Mouse (Mus musculus): ENCODE data around the gene 4930451I11Rik. TPM values are rescaled to one million over a fixed set of nuclear protein-coding genes. Genes with fewer than 3 reads are reported as not detected.
A peak's percentile ranks its signal among the peaks of the same experiment; 100 is the strongest.

The 4930451I11Rik gene
- total and polyA plus RNA-seq, 3 experiments = not detected

DNA sequence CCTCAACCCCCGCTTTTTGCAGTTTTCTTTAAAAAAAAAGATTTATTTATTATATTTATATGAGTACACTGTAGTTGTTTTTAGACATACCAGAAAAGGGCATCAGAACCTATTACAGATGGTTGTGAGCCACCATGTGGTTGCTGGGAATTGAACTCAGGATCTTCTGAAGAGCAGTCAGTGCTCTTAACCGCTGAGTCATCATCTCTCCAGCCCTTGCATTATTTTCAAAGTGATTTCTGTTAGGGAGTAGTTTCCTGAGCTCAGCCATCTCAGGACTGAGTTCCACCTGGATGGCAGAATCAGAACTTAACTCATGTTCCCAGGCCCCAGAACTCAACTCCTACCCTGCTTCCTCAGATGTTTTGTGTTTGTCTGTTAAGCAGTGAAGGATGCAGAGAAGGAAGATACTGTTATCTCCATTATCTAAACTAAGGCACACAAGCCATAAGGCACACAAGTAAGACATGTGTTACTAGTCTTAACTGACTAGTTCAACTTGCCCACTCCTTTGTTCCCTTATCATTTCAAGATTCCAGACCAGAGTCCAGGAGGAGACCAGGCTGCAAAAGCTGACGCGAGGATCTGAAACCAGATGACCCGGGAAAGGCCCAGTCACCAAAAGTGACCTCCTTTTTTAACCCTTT, 21.6 kb downstream of the 4930451I11Rik start (continued):
- TF ChIP-seq E2F4 (IDR thresholded peaks at IDR 0.05; ENCODE audit: borderline replicate concordance, low read depth, low read length) = 0 out of 2 replicates have a peak, but pooled peaks have one; percentile 56
- 0 out of 2 replicates have a peak, but pooled peaks have one; percentile 37 for TF ChIP-seq TBP (IDR thresholded peaks at IDR 0.05; ENCODE audit: low read depth, low read length)
- TF ChIP-seq CHD1 (IDR thresholded peaks at IDR 0.05; ENCODE audit: low read depth, low read length) = no peak
- TF ChIP-seq GATA1 (IDR thresholded peaks at IDR 0.05; ENCODE audit: low read depth, low read length) = peak; percentile 81

DNA sequence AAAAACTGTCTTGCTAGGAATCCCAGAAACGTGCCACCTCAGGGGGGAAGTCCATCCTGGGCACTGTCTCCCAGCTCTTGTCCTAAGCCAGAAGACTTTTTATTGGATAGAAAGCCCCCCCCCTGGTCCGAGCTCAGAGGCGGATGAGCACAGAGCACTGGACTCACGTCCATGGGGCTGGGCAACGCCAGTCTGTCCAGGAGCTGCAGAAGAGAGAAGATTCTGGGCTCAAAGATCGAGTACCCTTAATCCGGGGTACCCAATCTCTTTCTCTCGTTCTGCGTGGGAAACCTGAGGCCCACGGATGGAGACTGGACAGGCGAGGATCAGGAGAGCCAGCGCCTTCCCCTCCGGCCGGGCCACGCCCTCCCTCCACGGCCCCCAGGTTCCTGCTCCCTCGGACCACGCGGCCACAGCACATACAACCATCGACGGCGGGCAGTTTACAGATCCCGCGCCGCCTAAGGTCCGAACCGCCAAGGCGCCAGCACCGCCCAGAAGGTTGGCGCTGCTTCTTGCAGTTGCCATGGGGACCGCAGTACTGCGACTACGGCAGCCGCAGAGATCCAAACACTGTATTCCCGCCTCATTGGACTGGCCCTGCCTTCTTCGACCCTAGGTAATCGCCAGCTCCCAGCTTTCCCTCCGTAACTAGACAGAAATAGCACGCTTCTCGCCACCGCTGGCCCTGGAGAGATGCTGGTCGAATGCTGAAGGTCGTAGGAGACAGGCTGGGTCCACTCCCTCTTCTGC, 22.6 kb downstream of the 4930451I11Rik start:
- DNase-seq (ENCODE audit: low read depth, low spot score) = peak; percentile 91
- H3K36me3 ChIP-seq (ENCODE audit: control insufficient read depth in 1 of 2, insufficient read depth in 2 of 2, low read length in 2 of 2) = peaks cover 0 to 18% of the 10 kb centered on the region in 2 experiments; a peak in 2 of 4 replicates
- H3K4me1 ChIP-seq (ENCODE audit: control insufficient read depth in 1 of 2, insufficient read depth in 2 of 2, low read length in 2 of 2) = peaks cover 6 to 23% of the 10 kb centered on the region in 2 experiments; a peak in 3 of 4 replicates
- H3K79me2 ChIP-seq (ENCODE audit: control insufficient read depth, insufficient read depth, low read length, poor library complexity) = no peaks in the 10 kb centered on the region; the same call in 1 of the 2 replicates
- peak overlapping the region; percentile 55 to 66 for H3K4me3 ChIP-seq (ENCODE audit: control insufficient read depth in 1 of 2, insufficient read depth in 1 of 2, low read depth in 2 of 2, low read length in 2 of 2)
- no peaks in the 10 kb centered on the region for H3K9me3 ChIP-seq (replicated peaks; ENCODE audit: insufficient read depth, low read length)
- peak overlapping the region; percentile 71 for H3K27ac ChIP-seq (ENCODE audit: control insufficient read depth, low read depth, low read length)
- peak overlapping the region; percentile 83 for H3K9ac ChIP-seq (ENCODE audit: control insufficient read depth, low read depth, low read length, poor library complexity, severe bottlenecking)
- no peaks in the 10 kb centered on the region for H3K27me3 ChIP-seq (ENCODE audit: control insufficient read depth in 1 of 2, insufficient read depth in 2 of 2, low read length in 2 of 2)
- TF ChIP-seq NELFE (IDR thresholded peaks at IDR 0.05; ENCODE audit: low read depth, low read length) = peak; percentile 54; the same call in 1 of the 2 replicates
- TF ChIP-seq ZNF384 (IDR thresholded peaks at IDR 0.05; ENCODE audit: low read depth, low read length) = no peak
- no peak for TF ChIP-seq RAD21 (IDR thresholded peaks at IDR 0.05; ENCODE audit: low read depth, low read length)
- no peak for TF ChIP-seq JUND (IDR thresholded peaks at IDR 0.05; ENCODE audit: low read depth, low read length)
- no peak for TF ChIP-seq POLR2AphosphoS2 (IDR thresholded peaks at IDR 0.05; ENCODE audit: low read length)
- TF ChIP-seq USF2 (IDR thresholded peaks at IDR 0.05; ENCODE audit: borderline replicate concordance in 1 of 2, insufficient read depth in 1 of 2, low read depth in 1 of 2, low read length in 2 of 2) = no peak
- TF ChIP-seq MAZ (IDR thresholded peaks at IDR 0.05; ENCODE audit: low read depth, low read length) = no peak
- TF ChIP-seq EP300 (IDR thresholded peaks at IDR 0.05; ENCODE audit: low read depth in 1 of 2, low read length in 2 of 2) = no peak
- TF ChIP-seq TAL1 (IDR thresholded peaks at IDR 0.05; ENCODE audit: low read length) = 0 out of 2 replicates have a peak, but pooled peaks have one; percentile 26
- peak; percentile 96 for TF ChIP-seq SIN3A (IDR thresholded peaks at IDR 0.05; ENCODE audit: low read length)
- peak; percentile 80 for TF ChIP-seq MXI1 (IDR thresholded peaks at IDR 0.05; ENCODE audit: low read depth, low read length)
- peak in 1 of 2 experiments; percentile 67; a peak in 2 of 4 replicates for TF ChIP-seq POLR2A (IDR thresholded peaks at IDR 0.05; ENCODE audit: control insufficient read depth in 1 of 2, insufficient read depth in 1 of 2, low read depth in 1 of 2, low read length in 2 of 2, poor library complexity in 1 of 2)
- peak; percentile 62 for TF ChIP-seq MAX (IDR thresholded peaks at IDR 0.05; ENCODE audit: low read length)
- no peak for TF ChIP-seq CHD2 (IDR thresholded peaks at IDR 0.05; ENCODE audit: low read length)
- no peak for TF ChIP-seq KAT2A (conservative IDR thresholded peaks at IDR 0.05; ENCODE audit: low read depth, low read length)
- TF ChIP-seq SMC3 (IDR thresholded peaks at IDR 0.05; ENCODE audit: low read depth, low read length) = no peak
- TF ChIP-seq GATA1 (IDR thresholded peaks at IDR 0.05; ENCODE audit: low read depth, low read length) = no peak
- TF ChIP-seq BHLHE40 (IDR thresholded peaks at IDR 0.05; ENCODE audit: borderline replicate concordance, low read depth, low read length) = no peak
- TF ChIP-seq GABPA (IDR thresholded peaks at IDR 0.05; ENCODE audit: low read depth, low read length) = no peak
- no peak for TF ChIP-seq MAFK (IDR thresholded peaks at IDR 0.05; ENCODE audit: borderline replicate concordance, low read depth, low read length)
- TF ChIP-seq TCF12 (IDR thresholded peaks at IDR 0.05; ENCODE audit: low read depth, low read length) = no peak
- TF ChIP-seq POLR2AphosphoS5 (IDR thresholded peaks at IDR 0.05; ENCODE audit: borderline replicate concordance, low read depth, low read length) = no peak
- TF ChIP-seq CHD1 (IDR thresholded peaks at IDR 0.05; ENCODE audit: low read depth, low read length) = no peak
- TF ChIP-seq ELF1 (IDR thresholded peaks at IDR 0.05; ENCODE audit: low read depth, low read length) = no peak
- TF ChIP-seq ZMIZ1 (IDR thresholded peaks at IDR 0.05; ENCODE audit: low read depth, low read length) = no peak
- no peak for TF ChIP-seq ZC3H11A (IDR thresholded peaks at IDR 0.05; ENCODE audit: low read depth, low read length)
- TF ChIP-seq MYB (IDR thresholded peaks at IDR 0.05; ENCODE audit: low read depth, low read length) = no peak
- TF ChIP-seq CTCF (IDR thresholded peaks at IDR 0.05 in 2 of 3, conservative IDR thresholded peaks at IDR 0.05 in 1 of 3; ENCODE audit: control insufficient read depth in 1 of 3, insufficient read depth in 1 of 3, low read depth in 2 of 3, low read length in 3 of 3, poor library complexity in 1 of 3, severe bottlenecking in 1 of 3) = no peak
- TF ChIP-seq MEF2A (IDR thresholded peaks at IDR 0.05; ENCODE audit: extremely low read depth, insufficient replicate concordance, low read depth, low read length, poor library complexity, severe bottlenecking) = no peak
- no peak; the same call in 1 of the 2 replicates for TF ChIP-seq TBP (IDR thresholded peaks at IDR 0.05; ENCODE audit: low read depth, low read length)
- no peak for TF ChIP-seq MYC (IDR thresholded peaks at IDR 0.05; ENCODE audit: low read depth, low read length)
- peak; percentile 55; the same call in 1 of the 2 replicates for TF ChIP-seq ETS1 (IDR thresholded peaks at IDR 0.05; ENCODE audit: low read depth, low read length)

Measured in MEL (cell line).